Mouse (Mus musculus) urinary bladder, postnatal 14 days (tissue): ENCODE measurements at regions not wholly inside any gene's neighbourhood (a gene's known extent, or its start where the extent isn't known, plus 50 kb on each side); places are given as distances from the start of the nearest gene placed in this dataset.

Source experiments
- DNase-seq: peaks from one replicate; pipeline ENCODE4 v3.0.0; 2021; ENCODE audit warnings: low spot score

GRCm38 (mm10) chr9:62590407-62591195 lies 53.8 kb upstream of the Coro2b start:
- DNase-seq = no peak

DNA sequence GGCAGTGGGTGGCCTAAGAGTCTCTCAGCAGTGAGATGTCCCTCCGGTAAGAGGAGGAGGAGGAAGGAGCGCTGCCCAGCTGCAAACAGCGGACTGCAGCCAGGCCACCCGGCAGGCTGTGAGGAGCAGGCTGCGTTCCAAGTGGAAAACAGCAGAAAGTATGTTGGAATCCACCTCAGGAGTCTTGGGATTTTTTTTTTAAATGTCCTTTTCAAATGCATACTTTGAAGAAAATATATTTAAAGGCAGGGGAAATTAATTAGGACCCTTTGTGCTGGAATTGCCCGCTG lies 54.3 kb upstream of the Coro2b start:
- no peak for DNase-seq

GRCm38 (mm10) chr9:62598056-62598455 lies 61.2 kb upstream of the Coro2b start:
- DNase-seq = no peak

- no peak for DNase-seq
Measured at GRCm38 (mm10) chr9:62598956-62599355, 62.1 kb upstream of the Coro2b start.

DNA sequence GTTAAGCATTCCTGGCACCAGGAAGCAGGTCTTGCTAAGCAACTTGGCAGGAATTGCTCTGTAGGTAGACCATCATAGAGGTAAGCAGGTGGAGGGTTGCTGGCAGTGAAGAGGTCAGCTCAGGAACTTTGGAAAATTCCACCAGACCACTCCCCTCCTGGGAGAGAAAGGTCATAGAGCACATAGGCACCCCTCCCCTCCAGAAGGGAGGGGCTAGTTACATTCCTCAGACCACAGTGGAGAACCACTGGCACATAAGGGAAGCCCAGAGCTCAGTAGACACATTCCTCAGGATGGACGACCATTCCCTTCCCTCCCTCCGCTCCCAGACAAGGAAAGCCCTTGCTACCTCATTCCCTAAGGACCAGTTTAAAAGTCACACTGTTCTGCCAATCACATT lies 67.1 kb upstream of the Itga11 start:
- DNase-seq = no peak

GRCm38 (mm10) chr9:62611452-62611851 lies 66.2 kb upstream of the Itga11 start:
- no peak for DNase-seq

- no peak for DNase-seq
Measured at GRCm38 (mm10) chr9:62613053-62613452, 64.6 kb upstream of the Itga11 start.

DNA sequence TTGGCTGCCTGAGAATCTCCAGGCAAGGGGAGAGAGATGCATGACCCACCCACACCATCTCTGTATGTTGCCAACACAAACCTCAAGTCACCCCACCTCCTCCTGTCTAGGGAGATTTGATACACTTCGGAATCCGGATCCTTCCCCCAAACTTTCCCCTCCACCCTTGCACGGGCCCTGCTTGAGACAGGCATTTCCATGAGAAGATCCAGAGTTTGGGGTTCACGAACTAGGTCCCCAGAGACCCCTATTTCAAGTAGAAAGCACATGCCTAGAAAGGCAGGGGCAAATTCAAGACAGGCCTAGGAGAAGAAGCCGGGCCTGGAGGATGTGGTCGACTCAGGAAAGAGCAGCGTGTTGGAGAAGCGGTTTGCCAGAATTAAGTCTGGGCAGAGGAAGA lies 63.8 kb upstream of the Itga11 start:
- no peak for DNase-seq

GRCm38 (mm10) chr9:62614950-62615349 lies 62.7 kb upstream of the Itga11 start:
- no peak for DNase-seq

DNA sequence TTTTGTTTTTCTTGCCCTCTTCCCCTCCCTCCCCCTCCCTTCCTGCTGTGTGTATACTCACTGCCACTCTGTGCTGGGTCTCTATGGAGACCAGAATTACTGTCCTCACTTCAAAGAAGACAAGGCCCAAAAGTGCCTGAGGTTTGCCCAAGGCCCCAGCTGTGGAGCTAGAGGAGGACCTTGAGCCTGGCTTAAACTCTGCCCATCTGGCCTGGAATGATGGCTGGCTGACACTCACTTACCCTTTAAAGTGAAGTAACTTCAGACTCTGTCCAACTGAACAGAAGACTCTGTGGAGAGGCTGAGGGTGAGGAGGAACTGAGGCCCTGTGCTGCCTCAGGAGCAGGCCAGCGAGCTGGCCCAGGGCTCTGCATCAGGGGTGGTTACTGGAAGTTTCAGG lies 61.8 kb upstream of the Itga11 start:
- no peak for DNase-seq

DNA sequence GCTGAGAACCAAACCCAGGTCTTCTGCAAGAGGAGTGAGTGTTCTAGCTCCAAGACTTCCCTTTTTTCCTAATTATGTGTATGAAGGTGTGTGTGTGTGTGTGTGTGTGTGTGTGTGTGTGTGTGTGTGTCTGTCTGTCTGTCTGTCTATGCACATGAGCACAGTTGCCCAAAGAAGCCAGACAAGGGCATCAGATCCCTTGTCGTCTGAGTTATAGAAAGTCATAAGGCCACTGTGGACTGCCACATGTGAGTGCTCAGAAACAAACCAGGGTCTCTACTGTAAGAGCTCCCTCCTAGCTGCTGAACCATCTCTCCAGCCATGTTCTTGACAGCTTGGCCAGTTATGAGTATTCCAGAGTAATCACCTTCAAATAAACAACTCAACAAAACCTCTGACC lies 58.6 kb upstream of the Itga11 start:
- no peak for DNase-seq

GRCm38 (mm10) chr9:62620901-62621445 lies 56.7 kb upstream of the Itga11 start:
- no peak for DNase-seq

DNA sequence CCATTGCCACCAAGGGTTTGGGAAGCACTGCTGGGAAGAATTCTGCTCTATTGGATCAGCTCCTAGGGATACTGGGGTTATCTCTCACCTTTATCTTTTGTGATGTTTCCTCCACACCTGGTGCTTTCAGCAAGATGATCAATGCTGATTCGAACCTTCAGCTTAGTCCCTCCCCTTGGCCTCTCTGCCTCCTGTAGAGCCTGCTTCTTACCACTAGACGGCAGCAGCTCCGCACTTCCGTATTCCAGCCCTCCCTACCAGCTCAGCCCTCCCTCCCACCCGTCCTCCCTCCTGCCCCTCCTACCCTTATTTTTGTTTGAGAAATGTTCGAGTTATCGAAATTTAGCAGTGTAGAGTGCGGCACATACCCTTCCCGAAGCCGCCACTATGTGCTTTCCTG lies 55.5 kb upstream of the Itga11 start:
- no peak for DNase-seq

GRCm38 (mm10) chr9:62624562-62625044 lies 53.0 kb upstream of the Itga11 start:
- DNase-seq = no peak

DNA sequence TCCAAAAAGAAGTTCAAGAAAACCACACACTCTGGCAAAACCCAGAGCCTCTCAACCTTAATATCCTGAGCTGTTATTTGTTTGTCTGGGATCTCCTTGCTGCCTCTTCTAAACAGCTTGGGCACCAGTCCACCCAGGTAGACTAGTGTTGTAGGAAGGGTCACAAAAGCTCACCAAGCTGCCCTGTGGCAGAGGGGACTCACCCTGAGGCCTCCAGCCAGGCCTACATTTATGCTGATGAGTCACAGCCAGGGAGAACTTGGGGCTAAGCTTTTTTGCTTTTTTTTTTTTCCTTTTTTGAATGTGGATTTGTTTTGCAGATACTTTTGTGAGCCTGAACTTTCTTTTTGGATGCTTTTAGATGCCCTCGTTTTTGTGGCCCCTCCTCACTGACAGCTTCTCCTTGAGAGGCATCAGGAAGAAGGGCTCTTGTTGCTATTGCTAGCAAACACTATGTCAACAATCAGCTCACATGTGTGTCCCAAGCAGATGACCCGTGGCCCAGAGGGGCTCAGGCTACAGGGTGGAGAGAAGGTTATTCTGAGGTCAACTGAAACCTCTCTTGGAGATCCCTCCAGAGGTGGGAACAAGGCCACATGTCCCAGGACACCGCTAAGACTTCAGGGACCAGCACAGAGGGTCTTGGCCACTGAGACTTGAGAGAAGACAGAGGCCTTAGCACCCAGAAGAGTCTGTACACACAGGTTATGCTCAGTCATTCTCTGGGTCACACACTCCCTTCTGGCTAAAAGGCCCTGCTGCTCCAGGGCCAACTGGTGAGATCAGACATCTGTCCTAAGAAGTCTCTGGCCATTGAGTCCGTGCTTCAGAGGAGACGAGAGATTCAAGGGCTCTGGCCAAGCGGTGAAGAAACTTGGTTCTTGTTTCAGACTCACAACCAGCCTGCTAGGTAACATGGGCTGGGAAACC lies 50.3 kb upstream of the Itga11 start:
- DNase-seq = peak; percentile 56
